Mouse (Mus musculus) testis, postnatal 14 days (tissue): ENCODE data around the gene Chsy1.
"Not testable (repeated sequence)": the region's sequence is repeated elsewhere in the genome, so short reads cannot be mapped to it uniquely, and the experiment has no call there.

Source experiments
- DNase-seq: peaks from one replicate; pipeline ENCODE4 v3.0.0; 2021; ENCODE audit warnings: low spot score

Chsy1 gene

GRCm38 (mm10) chr7:66176929-66177328 lies 67.6 kb downstream of the Chsy1 start:
- no peak for DNase-seq

DNA sequence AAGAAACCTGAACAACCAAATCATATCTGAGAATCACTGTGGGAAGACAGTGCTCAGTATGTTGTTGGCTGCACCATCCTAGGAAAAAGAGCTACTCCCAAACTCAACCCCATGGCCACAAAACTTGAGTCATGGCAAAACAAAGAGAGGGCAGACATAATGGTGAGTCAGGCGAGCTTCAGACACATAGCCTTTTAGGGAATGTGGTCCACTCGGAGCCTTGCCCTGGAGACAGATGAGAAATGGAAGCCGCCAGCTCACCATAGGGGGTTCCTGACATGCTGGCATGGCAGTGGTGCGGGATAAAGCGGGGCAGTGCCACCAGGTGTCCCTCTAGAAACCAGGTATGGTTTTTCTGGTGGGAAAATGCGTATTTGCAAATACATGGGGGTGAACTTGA lies 68.8 kb downstream of the Chsy1 start:
- no peak for DNase-seq

DNA sequence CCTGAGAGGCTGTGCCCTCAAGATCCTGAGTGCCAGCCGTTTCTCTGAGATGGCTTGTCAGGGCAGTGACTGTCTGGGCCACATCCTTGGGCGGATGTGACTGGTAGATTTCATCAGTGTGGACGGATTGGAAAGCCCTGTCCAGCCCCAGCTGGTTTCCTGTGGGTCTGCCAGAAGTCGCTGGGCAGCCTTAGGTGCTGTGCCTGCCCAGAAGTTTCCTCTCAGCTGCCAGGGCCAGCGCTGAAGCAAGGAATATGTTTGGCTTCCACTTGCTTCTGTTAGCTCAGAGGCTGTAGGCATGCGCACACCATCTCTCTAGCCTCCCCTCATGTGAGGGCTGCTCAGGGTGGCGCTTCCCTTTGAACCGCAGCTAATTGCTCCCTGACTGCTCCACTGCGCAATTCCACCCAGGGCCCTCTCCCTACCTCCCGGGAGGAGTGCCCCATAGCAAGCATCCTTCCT lies 69.8 kb downstream of the Chsy1 start:
- no peak for DNase-seq

- no peak for DNase-seq
These were observed 70.4 kb downstream of the Chsy1 start for GRCm38 (mm10) chr7:66179711-66180110.

DNA sequence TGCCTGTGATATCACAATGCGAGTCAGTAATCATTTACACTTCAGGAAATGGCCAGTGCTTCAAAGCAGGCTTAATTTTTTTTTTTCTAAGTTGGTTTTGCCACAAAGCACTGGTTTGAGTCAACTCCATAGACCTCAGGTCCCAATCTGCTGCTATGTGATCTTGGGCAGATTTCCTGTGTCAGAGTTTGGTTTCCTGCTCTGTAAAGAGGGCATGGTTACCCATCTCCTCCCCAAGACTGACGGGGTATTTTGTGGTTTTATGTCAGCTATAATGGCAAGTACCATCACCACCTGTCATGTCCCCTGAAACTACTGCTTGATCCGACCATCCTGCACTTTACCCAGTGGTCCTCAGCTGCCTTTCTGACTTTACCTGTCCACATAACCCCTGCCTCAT lies 70.9 kb downstream of the Chsy1 start:
- DNase-seq: no peak

DNA sequence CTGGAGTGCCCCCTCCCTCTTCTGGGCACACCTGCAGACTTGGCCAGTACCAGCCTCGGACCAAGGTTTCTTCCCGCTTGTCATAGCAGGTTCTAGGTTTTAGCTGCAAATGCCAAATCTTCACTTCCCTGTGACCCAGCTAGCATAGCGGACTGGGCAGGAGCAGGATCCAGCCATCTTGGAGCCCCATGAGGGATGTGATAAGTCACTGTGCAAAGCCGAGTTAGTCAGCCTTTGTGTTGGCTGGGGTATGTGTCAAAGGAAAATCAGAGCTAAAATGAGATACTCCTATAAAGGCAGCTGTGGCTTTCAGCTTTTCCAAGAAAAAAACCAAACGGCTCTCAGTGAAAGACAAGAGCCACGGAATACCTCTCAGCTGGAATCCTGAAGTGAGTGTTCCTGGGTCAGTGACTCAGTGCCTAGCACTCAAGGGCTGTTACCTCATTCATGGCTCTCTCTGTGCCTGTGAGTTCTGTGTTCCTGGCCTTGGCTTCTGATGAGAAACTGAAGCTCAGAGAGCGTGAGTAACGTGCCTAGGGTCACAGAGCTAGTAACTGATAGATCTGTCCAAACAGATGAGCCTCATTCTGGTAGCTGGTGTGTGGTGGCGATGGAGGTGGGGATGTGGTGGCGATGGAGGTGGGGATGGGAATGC lies 71.5 kb downstream of the Chsy1 start:
- no peak for DNase-seq

GRCm38 (mm10) chr7:66182075-66182715 lies 72.9 kb downstream of the Chsy1 start:
- no peak for DNase-seq

DNA sequence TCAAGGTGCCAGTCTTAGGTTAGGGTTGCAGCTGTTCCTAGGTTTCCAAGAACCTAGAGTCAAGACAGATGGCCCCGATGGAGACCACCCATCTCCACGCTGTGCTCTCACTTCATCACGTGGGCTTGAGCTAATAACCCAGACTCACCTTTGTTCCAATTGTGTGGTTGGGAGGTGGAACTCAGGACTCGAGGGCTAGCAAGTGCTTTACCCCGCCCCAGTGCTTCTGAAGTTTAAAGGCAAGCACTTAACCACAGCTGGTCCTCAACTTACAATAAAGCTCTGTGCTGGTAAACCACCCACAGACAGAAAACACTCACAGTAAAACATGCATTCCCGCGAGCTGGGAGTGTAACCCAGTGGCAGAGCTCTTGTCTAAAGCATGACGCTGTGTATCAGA lies 74.1 kb downstream of the Chsy1 start:
- no peak for DNase-seq

DNA sequence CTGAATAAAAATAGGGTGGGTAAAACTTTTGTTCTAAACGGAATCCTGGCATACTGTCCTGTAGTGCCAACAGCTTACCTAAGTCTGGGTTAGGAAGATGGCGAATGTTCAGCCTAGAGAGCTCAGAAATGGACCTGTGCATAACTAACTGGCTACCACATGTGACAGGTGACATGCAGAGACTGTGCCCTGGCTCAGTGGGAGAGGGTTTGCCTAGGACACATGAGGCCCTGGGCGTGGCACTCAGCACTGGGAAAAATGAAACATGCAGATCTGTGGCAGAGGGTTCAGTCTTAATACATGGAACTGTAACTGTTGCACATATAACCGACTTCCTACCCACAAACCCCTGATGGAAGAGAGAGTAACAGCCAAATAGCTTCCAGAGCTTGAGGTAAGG lies 74.7 kb downstream of the Chsy1 start:
- DNase-seq: no peak

GRCm38 (mm10) chr7:66185370-66185769 lies 76.1 kb downstream of the Chsy1 start:
- no peak for DNase-seq

DNA sequence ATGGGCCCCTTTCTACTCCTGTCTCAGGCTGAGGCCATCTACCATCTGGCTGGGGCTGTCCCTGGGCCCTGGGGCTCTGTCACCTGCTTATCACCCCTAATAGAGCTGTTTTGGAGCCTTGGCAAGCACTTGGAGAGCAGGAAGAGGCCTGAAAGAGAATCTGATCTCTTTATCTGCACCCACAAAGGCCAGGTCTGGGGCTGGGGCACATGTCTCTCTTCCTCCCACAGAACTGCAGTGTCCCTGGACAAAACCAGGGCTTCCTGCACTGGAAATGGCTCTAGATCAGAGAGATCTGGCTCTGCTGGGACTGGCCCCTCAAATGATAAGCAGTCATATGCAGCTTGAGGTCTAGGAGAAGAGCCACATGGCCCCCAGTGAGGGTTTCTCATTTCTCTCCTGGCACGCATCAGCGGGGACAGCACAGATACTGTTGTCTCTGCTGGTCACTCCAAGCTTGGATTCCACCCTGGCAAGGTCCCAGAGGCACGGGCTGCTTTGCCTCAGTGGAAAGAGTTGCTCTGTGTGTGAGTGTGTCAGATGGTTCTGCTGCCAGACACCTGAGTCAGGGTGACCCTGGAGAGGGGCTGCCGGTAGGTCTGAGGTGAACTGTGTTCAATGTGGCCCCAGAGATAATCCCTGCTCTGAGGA lies 78.4 kb downstream of the Chsy1 start:
- DNase-seq: no peak

DNA sequence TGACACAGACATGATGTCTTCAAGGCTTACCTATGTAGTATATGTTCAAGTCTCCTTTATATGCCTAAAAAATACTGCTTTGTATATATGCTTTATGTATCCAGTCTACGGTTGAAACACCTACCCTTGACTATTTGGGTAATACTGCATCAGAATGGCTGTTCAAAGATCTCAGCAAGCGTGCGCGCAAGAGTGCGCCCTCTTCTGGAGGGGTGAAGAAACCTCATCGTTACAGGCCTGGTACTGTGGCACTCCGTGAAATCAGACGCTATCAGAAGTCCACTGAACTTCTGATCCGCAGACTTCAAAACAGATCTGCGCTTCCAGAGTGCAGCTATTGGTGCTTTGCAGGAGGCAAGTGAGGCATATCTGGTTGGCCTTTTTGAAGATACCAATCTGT lies 81.1 kb downstream of the Chsy1 start:
- DNase-seq: not testable (repeated sequence)

DNA sequence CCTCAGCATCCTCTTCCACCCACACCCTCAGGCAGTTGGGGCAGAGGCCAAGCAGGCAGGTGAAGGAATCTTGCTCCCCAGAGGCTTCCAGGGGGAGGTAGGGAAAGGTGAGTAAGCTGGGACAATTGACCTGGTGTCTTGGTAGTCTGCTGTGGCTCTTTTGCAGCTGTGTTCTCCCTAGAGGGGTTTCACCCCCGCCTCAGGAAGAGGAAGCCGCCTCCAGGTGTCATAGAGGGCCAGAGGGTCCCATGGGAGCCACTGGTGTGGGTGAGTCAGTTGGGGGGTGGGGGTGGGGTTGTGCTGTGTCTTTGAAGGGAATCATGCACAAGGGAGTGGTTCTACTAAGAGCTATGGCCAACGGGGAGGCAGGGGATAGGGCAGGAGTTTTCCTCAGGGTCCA lies 85.2 kb downstream of the Chsy1 start:
- no peak for DNase-seq

- no peak for DNase-seq
These were observed 86.6 kb downstream of the Chsy1 start for GRCm38 (mm10) chr7:66195881-66196280.

GRCm38 (mm10) chr7:66196609-66197445 lies 87.5 kb downstream of the Chsy1 start:
- DNase-seq: peak; percentile 42

DNA sequence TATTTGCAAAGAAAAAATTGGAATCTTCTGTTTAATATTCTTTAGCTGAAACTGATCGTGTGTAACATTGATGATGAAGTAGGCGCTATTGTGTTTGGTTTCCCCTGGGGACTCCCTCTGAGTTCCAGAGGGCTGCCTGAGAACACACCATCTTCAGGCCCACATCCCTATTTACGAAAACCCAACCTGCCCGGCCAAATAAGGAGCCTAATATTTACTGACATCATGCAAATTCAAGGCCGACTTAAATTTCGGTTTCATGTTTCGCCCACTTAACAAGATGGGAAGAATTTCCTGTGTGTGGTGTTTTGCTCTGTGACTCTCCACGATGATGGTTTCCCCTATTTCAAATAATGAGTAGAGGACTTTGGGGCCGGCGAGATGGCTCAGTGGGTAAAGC lies 89.1 kb downstream of the Chsy1 start:
- no peak for DNase-seq

DNA sequence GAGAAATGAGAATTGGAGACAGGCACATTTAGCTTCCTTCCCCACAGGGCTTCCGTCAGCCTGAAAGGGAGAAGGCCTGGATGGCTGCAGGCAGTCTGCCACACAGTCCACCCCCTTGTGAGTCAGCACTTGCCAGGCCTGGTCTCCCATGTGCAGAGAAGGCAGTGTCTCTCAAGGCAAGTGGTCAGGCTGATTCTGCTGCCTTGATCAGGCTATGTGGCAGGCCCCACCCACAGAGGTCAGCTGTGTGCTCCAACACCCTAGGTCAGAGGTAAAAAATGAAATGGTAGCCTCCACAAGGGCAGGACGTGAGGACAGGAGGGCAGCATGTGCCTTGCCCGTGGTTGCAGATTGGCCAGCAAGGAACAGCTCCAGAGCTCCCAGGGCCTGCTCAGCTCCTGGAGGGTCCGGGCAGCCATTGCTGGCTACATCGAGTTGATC lies 90.1 kb downstream of the Chsy1 start:
- DNase-seq: no peak

GRCm38 (mm10) chr7:66200383-66200782 lies 91.1 kb downstream of the Chsy1 start:
- DNase-seq: no peak

DNA sequence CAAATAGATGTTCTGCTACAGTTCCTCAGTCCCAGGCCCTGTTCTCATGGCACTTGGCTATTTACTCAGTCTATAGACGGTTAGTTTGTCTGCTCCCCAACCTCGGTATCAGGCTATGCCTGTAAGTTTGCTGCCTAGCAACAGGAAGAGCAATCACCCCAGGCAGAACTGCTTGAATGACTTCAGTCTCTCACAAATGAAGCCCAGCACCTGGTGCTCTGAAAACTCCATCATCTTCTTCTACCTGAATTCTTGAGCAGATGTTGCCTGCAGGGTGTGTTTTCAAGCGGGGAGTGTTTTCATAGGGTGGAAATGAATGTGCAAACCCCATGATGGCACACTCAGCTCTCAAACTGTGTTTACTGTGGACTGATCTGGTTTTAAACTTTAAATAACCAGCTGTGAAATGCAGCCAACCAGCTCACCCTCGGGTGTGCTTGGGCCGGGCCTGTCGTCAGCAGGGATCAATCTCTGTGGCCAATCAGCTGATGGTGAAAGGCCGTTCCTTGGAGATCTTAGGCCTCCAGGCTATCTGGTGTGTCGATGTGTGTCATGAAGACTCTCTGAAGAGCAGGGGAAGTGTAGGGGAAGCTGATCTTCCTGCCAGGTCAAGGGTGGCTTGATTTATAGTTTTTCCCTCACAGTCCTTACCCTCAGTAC lies 91.6 kb downstream of the Chsy1 start:
- DNase-seq: no peak

DNA sequence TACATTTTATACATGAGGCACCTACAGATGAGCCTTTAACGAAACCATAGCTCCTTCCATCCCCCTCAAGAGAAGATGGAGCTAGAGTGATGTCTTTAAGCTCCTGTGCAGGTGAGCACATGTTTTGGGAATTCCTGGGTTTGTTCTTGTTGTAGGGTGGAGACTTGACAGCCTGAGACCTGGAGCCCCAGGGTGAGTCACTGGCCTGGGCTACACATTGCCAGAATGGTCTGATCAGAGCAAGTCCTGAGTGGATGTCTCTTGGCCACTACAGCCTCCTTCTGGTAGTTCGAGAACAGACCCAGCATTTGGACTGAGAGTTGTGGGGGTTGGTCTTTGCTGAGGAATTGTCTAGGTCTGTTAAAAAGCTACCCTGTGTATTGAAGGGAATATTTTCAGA lies 92.3 kb downstream of the Chsy1 start:
- no peak for DNase-seq

- no peak for DNase-seq
These were observed 100.6 kb downstream of the Chsy1 start for GRCm38 (mm10) chr7:66209920-66210319.

DNA sequence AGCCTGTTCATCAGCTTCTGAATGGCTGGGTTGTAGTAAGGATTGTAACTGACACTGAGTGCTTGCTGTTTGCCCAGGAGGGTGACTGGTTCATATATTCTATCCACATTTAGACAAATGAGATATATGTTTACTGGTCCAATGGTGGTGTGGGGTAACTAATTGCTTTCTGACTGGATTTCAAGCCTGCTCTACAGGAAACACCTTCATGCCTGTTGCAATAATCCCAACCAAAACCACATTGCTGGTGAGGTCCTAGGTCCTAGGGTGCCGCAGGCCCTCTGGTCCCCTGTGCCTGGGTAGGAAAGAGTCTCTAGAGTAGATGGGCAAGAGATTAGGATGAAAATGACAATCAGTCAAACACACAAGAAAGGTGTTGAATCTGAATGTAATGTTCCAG lies 103.6 kb downstream of the Chsy1 start:
- no peak for DNase-seq
